Mouse (Mus musculus): ENCODE data around the gene Naa20.
"Not testable (repeated sequence)": the region's sequence is repeated elsewhere in the genome, so short reads cannot be mapped to it uniquely, and the experiment has no call there.

Naa20 gene

GRCm38 (mm10) chr2:145884913-145885785, 16.8 kb upstream of the Naa20 start:
- DNase-seq (ENCODE audit: low spot score), result no peak

GRCm38 (mm10) chr2:145887937-145888765, 13.7 kb upstream of the Naa20 start:
- no peak for DNase-seq (ENCODE audit: low spot score)

- no peak for DNase-seq (ENCODE audit: low spot score)
Observed at GRCm38 (mm10) chr2:145888766-145889480, 13.0 kb upstream of the Naa20 start.

GRCm38 (mm10) chr2:145890571-145890970, 11.3 kb upstream of the Naa20 start:
- DNase-seq (ENCODE audit: low spot score), result no peak

GRCm38 (mm10) chr2:145893756-145894155, 8.1 kb upstream of the Naa20 start:
- no peak for DNase-seq (ENCODE audit: low spot score)

- no peak for DNase-seq (ENCODE audit: low spot score)
Observed at GRCm38 (mm10) chr2:145898106-145898505, 3.8 kb upstream of the Naa20 start.

GRCm38 (mm10) chr2:145900318-145900717, 1.6 kb upstream of the Naa20 start:
- DNase-seq (ENCODE audit: low spot score), result not testable (repeated sequence)

GRCm38 (mm10) chr2:145903061-145903901, 1.4 kb downstream of the Naa20 start:
- DNase-seq (ENCODE audit: low spot score), result peak; percentile 68

GRCm38 (mm10) chr2:145903983-145904616, 2.2 kb downstream of the Naa20 start:
- no peak for DNase-seq (ENCODE audit: low spot score)

GRCm38 (mm10) chr2:145905156-145905555, 3.3 kb downstream of the Naa20 start:
- DNase-seq (ENCODE audit: low spot score), result no peak

- DNase-seq (ENCODE audit: low spot score), result not testable (repeated sequence)
Observed at GRCm38 (mm10) chr2:145905884-145906283, 4.0 kb downstream of the Naa20 start.

- no peak for DNase-seq (ENCODE audit: low spot score)
Observed at GRCm38 (mm10) chr2:145920941-145921650, 19.2 kb downstream of the Naa20 start.

- DNase-seq (ENCODE audit: low spot score), result peak; percentile 87
Observed at GRCm38 (mm10) chr2:145934339-145935231, 32.7 kb downstream of the Naa20 start, which contains the start of the genes Cfap61 and Crnkl1. TSS of gene Cfap61 (plus strand) at chr2:145934784. TSS of gene Crnkl1 (minus strand) at chr2:145935014.

- DNase-seq (ENCODE audit: low spot score), result no peak
Observed at GRCm38 (mm10) chr2:145936975-145937374, 35.1 kb downstream of the Naa20 start.

GRCm38 (mm10) chr2:145941403-145941802, 39.5 kb downstream of the Naa20 start:
- DNase-seq (ENCODE audit: low spot score), result no peak

- no peak for DNase-seq (ENCODE audit: low spot score)
Observed at GRCm38 (mm10) chr2:145944286-145944685, 42.4 kb downstream of the Naa20 start.

GRCm38 (mm10) chr2:145948402-145948954, 46.6 kb downstream of the Naa20 start:
- no peak for DNase-seq (ENCODE audit: low spot score)

GRCm38 (mm10) chr2:145949475-145950068, 47.7 kb downstream of the Naa20 start:
- DNase-seq (ENCODE audit: low spot score), result no peak
